Mouse (Mus musculus) olfactory bulb, adult 2 months (tissue): ENCODE data around the gene Gnmt.

Experiments used
- CTCF ChIP-seq: fragments of 200-500 bp; IDR thresholded peaks from 2 replicates; pipeline ENCODE4 v1.5.1; 2012; ENCODE audit warnings: low read depth, mild to moderate bottlenecking, low read length, moderate library complexity; ENCODE audit not compliant: insufficient read depth
- POLR2A ChIP-seq: fragments of 200-500 bp; IDR thresholded peaks from 2 replicates; pipeline ENCODE4 v1.6.1; 2012; ENCODE audit warnings: mild to moderate bottlenecking, low read depth, low read length, moderate library complexity; ENCODE audit not compliant: insufficient read depth

- TF ChIP-seq CTCF (no peak), POLR2A (no peak)
These were observed 41.6 kb upstream of the Gnmt start for GRCm38 (mm10) chr17:46770546-46770945.
